Mouse (Mus musculus) 3T3-L1 (cell line): ENCODE measurements around the gene Ptrhd1.
"Not testable (repeated sequence)": the region's sequence is repeated elsewhere in the genome, so short reads cannot be mapped to it uniquely, and the experiment has no call there.

ENCODE experiments used
- DNase-seq: peaks from one replicate; pipeline ENCODE4 v3.0.0-alpha.2; 2015; ENCODE audit warnings: low read depth, low spot score

Ptrhd1 gene

GRCm38 (mm10) chr12:4233572-4234508 lies at the start of gene Ptrhd1, which contains the start of gene Cenpo:
Gene Ptrhd1, plus strand, starts transcription at chr12:4234027.
Gene Cenpo, minus strand, starts transcription at chr12:4234294.
- peak; percentile 98 for DNase-seq

- no peak for DNase-seq
Observed at GRCm38 (mm10) chr12:4184648-4185047, 49.2 kb upstream of the Ptrhd1 start.

GRCm38 (mm10) chr12:4188171-4189059 lies 45.4 kb upstream of the Ptrhd1 start:
- DNase-seq, result peak; percentile 91

GRCm38 (mm10) chr12:4189060-4189447 lies 44.8 kb upstream of the Ptrhd1 start:
- DNase-seq, result peak; percentile 21

GRCm38 (mm10) chr12:4192514-4192913 lies 41.3 kb upstream of the Ptrhd1 start:
- DNase-seq, result no peak

GRCm38 (mm10) chr12:4193025-4193740 lies 40.6 kb upstream of the Ptrhd1 start:
- peak; percentile 46 for DNase-seq

GRCm38 (mm10) chr12:4194643-4195042 lies 39.2 kb upstream of the Ptrhd1 start:
- no peak for DNase-seq

GRCm38 (mm10) chr12:4198702-4199101 lies 35.1 kb upstream of the Ptrhd1 start:
- DNase-seq, result peak; percentile 52

- DNase-seq, result no peak
Observed at GRCm38 (mm10) chr12:4199271-4199670, 34.6 kb upstream of the Ptrhd1 start.

- peak; percentile 83 for DNase-seq
Observed at GRCm38 (mm10) chr12:4201454-4202200, 32.2 kb upstream of the Ptrhd1 start.

- DNase-seq, result no peak
Observed at GRCm38 (mm10) chr12:4202206-4202605, 31.6 kb upstream of the Ptrhd1 start.

- DNase-seq, result no peak
Observed at GRCm38 (mm10) chr12:4206106-4206505, 27.7 kb upstream of the Ptrhd1 start.

- DNase-seq, result peak; percentile 81
Observed at GRCm38 (mm10) chr12:4208405-4209133, 25.3 kb upstream of the Ptrhd1 start.

- DNase-seq, result no peak
Observed at GRCm38 (mm10) chr12:4209196-4209595, 24.6 kb upstream of the Ptrhd1 start.

- DNase-seq, result no peak
Observed at GRCm38 (mm10) chr12:4211174-4211573, 22.7 kb upstream of the Ptrhd1 start.

GRCm38 (mm10) chr12:4212908-4213307 lies 20.9 kb upstream of the Ptrhd1 start:
- DNase-seq, result no peak

GRCm38 (mm10) chr12:4230156-4230555 lies 3.7 kb upstream of the Ptrhd1 start:
- no peak for DNase-seq

- peak; percentile 10 for DNase-seq
Observed at GRCm38 (mm10) chr12:4232777-4233176, 1.1 kb upstream of the Ptrhd1 start.

GRCm38 (mm10) chr12:4237481-4237880 lies 3.7 kb downstream of the Ptrhd1 start:
- DNase-seq, result no peak

- not testable (repeated sequence) for DNase-seq
Observed at GRCm38 (mm10) chr12:4240281-4240680, 6.5 kb downstream of the Ptrhd1 start.
